Mouse (Mus musculus): ENCODE results near the gene Ubtd2.

Ubtd2 gene

DNA sequence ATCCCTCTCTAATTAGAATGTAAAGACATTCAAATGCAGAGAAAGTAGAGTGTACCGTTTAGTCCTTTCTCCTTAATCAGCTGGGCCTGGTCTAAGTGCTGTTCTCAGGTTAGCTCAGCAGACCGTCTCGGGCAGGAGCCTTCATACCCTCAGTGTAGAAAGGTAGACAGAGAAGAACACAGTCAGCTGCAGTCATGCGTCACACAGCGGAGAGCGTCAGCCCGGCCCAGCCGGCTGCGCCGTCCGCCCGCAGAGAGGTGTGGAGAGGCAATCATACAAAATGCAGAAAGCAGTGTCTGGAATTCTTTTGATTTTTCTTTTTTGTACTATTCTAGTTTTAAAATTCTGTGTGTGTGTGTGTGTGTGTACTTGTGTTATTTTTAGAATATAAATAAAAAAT is 90.4 kb downstream of the Ubtd2 start:
- peak in 1 of 2 experiments; percentile 31 for DNase-seq (ENCODE audit: low spot score in 2 of 2)

DNA sequence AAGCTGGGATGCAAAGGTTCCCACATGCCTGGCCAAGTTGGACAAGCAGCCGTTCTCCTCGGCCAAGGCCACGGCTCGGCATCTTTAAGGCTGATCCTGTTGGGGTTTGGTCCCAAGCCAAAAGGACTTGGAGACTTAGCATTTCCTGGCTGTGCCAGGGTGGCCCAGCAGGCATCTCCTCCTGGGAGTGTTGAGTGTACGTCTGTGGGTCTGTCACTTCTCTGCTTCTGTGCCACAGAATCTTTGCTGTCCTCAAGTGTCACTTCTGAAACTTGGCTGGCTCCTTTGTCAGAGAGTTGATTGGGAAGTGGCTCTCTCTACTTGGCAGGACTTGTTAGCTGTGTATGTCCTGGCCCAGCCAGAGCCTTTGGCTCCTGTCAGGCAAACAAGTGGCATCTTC is 91.3 kb downstream of the Ubtd2 start:
- DNase-seq (ENCODE audit: low spot score in 2 of 2) = no peak

DNA sequence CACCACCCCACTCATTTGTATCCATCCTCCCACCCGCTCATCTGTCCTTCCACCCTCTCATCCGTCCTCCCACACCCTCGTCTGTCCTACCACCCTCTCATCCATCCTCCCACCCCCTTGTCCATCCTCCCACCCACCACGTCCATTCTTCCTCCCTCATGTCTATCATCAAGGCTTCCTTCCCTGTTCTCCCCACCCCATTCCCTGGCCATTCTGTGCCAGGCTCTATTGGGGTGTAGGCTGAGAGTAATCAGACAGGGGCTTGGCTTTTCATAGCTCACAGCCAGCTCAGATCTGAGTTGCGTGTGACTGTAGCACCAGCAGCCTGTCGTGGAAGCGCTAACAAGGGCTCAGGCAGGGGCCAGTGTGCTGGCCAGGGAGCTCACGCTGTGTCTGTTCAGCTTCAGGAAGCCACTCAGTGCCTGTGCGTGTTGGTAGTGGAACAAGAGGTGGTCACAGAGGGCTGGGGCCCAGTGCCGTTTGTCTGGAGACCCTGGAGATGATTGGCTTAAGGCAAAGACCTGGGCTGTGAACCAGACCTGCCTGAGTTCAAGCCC is 92.3 kb downstream of the Ubtd2 start:
- DNase-seq (ENCODE audit: low spot score in 2 of 2) = no peak

DNA sequence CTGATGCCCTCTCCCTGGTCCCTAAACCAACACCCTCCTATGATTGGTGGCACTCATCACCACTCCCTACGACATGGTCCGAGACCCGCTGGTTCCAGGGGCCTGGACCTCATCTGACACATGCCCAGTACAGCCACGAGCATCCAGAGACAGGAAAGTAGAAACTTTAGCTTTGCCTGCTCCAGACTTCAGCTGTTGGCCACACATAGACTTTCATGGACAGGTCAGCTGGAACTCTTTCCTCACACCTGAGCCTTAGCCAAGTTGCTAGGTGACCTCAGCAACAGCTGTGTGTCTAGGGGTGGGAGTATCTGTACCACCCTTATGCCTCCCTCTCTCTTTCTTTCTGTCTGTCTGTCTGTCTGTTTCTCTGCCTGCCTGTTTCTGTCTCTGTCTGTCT is 93.1 kb downstream of the Ubtd2 start:
- DNase-seq (ENCODE audit: low spot score in 2 of 2) = no peak

DNA sequence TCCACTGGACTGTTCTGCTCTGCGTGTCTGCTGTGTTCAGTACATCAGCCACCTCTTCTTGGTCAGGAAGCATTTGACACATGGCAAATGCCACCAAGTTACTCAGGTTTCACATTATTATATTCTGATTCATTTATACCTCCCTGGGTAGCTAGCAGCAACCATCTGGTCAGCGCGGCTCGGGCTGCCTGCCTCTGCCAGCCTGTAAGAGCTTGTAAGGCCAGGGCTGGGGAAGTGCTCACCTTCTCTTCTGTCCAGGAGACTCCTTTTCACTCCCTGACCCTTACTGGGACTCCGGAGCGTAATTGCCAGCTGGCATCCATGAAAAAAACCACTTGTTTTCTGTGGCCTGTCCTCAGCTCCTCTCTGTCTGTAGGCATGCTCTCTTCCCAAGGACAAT is 94.1 kb downstream of the Ubtd2 start:
- DNase-seq (ENCODE audit: low spot score in 2 of 2) = no peak

DNA sequence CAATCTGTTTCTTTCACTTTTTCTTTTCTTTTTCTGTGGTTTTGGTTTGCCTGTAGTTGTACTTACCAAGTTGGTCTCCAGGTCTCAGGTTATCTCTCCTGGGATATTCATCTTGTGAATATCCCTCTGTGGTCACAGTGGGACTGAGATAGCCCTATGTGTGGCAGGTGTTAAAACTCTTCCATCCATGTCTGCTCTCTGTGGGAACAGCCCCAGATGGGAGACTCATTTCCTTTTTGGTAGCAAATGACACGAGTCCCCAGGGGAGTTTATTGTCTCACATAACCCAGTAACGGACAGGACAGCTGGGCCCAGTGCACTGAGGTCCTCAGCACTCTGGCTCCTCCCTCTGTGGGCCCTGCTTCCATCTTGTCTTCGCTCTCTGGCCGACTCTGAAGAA is 94.9 kb downstream of the Ubtd2 start:
- no peak for DNase-seq (ENCODE audit: low spot score in 2 of 2)

DNA sequence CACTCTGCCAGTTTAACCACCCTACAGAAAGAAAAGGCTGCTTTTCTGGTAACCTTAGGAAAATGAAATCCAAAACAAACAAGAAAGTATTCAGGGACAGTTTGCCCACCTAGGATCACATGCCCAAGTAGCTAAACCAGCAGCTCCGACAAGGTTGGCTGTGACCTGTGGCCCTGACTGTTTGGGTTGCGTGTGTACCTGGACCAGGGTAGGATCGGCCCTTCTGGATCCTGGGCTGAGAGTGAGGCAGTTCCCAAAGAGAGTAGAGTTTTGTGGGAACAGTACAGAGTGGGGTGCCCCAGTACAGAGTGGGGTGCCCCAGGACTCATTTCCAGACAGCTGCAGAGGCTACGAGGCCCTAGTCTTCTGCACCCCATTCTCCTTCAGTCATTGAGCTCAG is 95.9 kb downstream of the Ubtd2 start:
- DNase-seq (ENCODE audit: low spot score in 2 of 2) = no peak

DNA sequence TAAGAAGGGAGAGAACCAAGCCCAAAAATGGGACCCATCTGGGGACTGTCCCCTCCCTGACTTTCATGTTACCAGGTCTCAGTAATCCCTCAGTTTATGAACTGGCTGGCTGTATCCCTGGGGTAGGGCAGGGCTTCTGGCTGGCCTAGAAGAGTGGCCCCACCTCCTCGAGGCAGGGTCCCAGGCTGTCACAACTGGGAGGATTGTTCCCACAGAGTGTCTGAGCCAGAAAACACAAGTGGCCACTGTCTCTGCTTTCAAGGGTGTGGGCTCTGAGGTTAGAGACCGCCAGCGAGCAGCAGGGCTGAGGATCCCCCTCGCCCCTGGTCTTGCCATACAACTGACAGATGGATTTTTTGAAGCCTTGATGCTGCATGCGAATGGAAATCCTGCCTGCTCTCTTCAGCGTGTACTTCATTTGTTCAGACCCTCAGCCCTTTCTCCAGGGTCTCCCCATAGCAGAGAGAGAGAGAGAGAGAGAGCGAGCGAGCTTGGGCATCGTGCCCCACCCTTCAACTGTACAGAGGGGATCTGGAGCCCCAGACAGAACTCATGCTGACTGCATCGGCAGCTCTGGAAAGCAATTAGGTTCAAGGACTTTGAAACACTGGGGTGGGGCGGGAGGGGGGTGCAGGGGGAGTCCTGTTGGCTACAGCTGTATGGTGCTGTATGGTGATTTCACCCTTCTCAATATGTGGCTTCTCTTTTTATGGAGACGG is 96.6 kb downstream of the Ubtd2 start:
- no peak for DNase-seq (ENCODE audit: low spot score in 2 of 2)

DNA sequence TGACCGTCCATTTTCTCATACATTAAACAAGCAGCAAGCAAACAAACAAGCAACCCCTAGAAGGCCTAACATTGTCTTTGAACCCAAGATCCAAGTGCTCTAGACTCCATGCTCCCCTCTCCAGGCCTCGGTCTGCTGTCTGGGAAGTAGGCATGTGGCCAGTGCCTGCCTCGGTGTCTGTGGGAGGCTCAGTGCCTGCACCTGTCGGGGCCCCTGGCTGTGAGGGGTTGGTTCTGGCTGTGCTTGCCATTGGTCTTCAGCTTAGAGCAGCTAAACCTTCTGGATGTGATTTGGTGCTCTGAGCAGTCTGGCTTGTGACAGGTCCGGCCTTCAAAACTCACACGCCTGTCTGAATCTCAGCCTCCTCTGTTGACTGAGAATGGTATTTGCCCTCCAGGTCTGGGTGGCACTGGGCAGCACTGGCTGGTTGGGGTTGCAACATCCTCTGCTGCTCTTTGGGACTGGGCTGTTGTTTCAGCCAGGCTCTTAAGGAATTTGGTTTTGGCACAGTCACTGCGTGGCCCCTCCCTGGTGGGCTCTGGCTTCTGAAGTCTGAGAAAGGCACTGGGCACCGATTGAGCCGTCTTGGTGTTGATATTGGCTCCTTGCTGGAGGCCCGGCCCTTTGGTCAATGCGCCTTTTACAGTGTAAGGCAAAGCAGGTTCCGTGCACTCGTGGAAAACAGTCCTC is 97.4 kb downstream of the Ubtd2 start:
- no peak for DNase-seq (ENCODE audit: low spot score in 2 of 2)

DNA sequence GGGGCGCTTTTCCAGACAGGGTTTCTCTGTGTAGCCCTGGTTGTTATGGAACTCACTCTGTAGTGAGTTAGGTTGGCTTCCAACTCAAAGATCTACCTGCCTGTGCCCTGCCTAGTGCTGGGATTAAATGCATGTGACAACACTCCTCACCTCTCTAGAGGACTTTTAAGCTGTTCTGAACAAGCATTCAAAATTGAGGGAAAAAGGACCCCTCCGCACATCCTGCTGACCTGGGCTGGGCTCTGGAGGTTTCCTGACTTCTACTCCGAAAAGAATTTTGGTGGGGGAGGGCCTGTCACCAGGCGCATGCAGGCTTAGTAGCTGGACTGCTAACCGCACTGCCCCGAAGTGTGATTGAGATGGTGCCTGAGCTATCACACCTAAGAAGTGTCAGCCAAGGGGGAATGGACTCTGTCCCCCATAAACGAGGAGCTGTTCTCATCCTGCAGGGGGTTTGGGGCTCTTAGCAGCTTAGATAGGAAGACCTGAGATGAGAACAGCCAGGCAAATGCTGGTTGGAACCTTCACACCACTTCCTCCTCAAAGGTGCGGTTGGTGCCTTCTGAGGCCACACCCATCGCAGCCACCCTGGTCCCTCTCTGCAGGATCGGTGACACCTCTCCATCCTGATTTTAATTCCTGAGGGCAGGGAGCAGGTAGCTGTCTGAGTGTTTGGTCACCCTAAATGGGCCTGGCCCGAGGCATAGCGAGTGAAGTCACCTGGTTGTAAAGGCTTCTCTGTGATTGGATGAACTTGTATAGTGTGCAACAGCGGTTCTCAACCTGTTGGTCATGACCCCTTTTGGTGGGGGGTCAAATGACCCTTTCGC is 98.4 kb downstream of the Ubtd2 start:
- no peak for DNase-seq (ENCODE audit: low spot score in 2 of 2)

DNA sequence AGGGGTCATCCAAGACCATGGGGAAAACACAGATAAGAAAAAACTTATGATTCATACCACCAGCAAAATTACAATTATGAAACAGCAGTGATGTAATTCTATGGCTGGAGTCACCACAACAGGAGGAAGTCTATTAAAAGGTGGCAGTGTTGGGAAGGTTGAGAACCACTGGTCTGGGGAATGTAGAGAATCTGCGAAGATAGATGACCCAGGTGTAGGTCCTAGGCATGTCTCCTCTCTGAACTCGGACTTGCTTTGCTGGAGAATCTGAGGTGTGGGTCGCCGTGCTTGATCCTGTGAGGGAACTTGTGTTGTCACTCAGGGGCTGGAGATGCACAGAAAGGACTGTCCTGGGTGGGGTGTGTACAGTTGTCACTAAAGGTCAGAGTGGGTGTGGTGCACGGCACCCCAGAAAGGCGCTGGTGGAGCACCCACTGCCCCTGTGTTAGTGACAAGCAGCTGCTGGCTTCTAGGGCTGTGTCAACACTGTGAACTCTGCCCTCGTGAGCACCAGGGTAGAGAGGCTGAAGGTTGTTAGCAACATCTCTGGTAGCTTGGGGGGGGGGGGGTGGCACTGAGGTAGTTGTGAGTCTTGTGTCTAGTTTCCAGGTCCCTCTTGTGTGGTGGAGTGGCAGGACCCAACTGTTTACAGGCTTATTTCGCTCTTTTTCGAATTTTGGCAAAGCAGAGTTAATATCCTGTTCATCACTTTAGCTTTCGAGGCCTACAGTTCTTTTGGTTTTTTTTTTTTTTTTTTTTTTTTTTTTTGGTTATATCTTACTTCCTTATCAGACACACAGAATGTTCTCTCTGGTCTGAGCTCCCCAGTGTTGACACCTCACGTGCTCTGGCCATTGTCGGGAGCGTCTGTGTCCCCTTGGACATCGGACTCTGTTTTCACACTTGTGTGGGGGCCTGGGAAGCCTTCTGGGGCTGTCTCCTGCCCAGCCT is 99.2 kb downstream of the Ubtd2 start:
- DNase-seq (ENCODE audit: low spot score in 2 of 2) = no peak

DNA sequence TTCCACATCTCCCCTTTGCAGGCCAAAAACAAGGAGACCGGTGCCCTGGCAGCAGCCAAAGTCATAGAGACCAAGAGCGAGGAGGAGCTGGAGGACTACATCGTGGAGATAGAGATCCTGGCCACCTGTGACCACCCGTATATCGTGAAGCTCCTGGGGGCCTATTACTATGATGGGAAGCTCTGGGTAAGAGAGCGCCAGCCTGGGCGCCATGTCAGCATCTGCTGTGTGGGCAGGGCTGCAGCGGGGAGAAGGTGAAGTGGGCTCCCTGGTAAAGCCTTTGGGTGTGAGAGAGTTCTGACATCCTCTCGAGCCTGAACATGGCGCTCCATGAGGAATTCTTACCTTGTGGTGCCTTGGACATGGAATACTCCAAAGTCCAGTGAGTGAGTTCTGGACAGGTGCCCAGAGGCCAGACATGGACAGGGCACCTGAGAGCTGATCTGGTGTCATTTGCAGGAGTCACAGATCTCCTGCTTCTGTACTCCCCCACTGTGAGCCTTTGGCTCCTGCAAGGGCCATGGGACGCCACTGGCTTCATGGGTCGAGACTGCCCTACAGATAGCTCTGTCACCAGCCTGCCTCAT is 100.0 kb downstream of the Ubtd2 start:
- no peak for DNase-seq (ENCODE audit: low spot score in 2 of 2)

DNA sequence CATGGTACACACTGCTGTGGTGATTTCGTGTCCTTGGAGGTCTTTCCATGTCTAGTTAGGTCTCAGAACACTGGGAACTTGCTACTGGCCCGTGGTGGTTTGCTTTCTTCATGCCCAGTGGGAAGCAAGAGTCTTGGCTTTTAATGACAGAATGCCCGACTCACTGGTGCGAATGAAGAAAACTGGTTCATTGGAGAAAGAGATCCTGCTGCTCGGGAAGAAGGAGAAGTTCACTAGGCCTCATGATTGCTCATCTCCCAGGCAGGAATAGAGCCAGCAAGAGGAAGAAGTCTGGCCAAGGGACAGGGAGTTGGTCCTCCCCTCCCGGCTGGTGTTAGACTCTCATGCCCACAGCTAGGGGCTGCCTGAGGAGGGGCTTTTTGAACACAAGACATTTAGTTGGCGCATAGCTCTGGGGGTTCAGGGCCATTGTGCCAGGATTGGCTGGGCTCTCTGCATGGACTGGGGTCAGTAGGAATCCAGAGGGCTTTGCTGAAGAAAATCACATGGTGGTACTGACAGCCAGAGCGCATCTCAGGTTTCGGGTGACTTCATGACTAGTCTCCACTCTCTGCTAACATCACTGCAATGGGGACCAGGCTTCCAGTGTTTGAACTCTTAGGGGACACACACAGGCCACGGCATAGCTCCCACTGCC is 101.3 kb downstream of the Ubtd2 start:
- no peak for DNase-seq (ENCODE audit: low spot score in 2 of 2)

DNA sequence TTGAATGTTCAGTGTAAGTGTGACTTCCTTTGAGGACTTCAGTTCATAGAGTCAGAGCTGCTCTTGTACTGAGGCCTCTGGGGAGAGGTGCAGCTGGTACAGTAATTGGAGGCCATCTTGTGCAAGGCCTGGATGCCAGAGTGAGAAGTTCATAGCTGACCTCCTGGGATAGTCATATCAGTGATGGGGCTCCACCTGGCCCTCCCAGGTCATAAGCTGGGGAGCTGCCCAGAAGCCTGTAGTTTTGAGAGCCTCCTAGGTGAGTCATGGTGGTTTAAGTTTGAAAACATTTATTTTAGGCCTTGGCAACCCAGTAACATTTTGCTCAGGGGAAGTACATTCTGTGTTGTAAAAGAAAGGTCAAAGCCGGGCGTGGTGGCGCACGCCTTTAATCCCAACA is 102.9 kb downstream of the Ubtd2 start:
- DNase-seq (ENCODE audit: low spot score in 2 of 2) = no peak

DNA sequence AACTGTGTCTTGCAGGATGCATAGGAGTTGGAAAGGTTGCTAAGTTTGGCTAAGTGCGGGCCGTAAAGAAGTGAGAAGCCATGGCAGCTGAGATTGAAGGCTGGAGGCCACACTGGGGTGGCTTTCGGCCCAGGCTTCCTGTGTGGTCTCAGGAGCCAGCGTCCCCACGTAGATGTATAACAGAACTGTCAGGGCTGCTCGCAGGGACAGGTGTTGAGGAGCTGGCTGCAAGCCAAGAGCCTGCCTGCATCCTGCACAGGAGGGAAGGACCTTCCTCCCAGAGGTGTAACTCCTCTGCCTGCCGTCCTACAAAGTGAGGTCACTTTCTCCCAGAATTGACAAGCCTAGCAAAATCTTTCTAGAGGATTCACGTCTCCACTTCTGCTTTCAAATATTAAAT is 103.5 kb downstream of the Ubtd2 start:
- no peak for DNase-seq (ENCODE audit: low spot score in 2 of 2)

DNA sequence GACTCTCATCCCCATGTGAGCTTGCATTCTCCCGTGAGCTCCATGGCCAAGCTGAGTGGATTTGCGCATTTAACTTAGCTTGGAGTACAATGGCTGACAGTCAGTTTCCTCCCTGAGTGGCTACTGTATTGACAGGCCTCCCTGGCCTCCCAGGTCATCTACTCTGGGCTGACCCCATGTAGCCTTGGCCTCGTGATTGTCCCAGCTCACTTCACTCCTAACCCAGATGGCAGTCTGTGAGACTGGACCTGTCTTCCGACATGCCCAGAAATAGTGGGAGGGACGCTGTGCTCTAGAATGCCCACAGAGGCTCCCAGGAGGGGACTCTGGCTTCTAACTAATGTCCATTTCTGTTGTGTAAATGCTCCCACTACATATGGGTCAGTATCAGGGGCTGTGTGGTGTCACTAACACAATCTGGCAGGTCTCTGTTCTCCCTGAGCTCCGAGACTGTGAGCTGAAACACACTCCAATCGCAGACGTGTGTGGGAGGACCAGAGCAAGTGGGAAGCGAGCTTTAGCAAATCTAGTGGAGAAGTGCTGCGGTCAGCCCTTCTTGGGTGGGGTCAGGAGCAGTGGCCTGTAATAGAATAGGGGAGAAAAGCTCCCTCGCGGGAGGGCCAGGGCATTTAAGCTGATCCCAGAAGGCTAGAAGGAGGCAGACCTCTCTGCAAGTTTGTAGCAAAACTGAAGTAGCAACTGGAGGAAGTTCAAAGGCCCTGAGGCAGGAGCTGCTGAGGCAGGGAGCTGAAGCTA is 105.0 kb downstream of the Ubtd2 start:
- DNase-seq (ENCODE audit: low spot score in 2 of 2) = no peak

DNA sequence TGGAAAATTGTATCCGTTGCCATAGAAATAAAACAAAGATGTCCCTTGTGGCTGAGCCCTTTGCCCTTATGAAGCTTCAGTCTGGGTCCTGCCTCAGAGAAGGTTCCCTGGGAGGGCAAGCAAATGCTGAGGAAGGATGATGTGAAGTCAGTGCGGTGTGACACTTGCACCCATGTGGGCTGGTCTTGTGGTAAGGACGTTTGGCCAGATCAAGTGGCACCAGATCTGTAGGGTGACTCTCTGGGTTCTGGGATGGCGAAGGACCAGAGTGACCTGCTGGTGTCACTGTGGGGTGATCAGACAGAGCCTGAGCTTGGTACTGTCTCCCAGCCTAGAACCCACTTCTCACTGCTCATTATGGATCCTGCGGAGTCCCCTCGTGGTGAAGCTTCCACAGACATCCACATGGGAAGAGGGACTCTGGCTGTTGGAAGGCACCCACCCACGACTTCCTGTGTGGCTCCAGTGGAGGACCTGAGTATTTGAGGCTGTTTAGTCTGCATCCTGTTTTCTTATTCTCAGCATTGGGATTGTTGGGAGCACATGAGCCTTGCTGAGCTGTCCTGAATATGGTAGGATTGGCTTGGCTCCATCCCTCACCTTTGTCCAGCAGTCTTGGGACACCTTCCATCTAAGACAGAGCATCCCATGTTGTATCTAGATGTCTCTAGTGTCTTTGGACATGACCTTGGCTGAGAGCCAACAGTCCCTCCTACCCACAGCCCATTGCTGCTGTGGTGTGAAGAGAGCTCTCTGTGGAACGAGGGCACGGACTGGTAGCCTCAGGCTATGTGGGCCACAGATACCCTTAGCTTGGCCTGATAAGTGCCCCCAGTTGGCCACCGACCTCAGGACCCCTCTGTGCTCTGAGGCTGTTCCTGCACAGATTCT is 106.5 kb downstream of the Ubtd2 start:
- DNase-seq (ENCODE audit: low spot score in 2 of 2) = no peak

DNA sequence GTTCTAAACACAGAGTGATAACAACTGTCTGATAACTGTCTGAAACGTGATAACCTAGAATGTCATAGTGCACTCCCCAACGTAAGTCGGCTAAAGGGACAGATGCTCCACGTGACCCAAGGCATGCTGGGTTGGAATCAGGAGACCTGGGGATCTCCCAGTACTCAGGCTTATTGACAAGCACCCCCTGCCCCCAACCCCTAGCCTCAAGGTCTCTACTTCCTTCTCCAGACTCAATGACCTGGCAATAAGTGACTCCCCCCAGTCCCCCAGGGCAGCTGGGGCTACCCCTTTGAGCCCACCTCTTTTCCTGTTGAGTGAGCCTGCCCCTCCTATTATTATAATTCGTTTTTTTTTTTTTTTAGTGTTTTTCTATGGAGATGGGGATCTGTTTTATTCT is 107.5 kb downstream of the Ubtd2 start:
- no peak for DNase-seq (ENCODE audit: low spot score in 2 of 2)

DNA sequence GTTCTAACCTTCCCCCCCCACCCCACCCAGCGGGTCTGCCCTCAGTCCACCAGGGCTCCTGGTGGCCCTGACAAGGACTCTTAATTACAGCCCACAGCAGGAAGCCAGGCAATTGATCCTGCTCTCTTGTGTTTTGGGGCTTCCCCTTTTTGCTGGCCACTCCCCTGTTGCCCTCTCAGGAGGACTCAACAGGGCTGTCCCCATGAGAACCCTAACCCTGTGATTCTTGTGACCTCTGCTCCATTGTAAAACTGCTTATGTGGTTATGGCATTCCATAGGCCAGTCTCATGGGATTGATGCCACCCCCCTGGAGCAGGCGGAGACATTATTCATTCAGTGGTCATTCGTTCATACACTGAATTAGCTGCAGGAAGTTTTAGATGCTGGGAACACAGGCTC is 108.5 kb downstream of the Ubtd2 start:
- no peak for DNase-seq (ENCODE audit: low spot score in 2 of 2)
